Mouse (Mus musculus): ENCODE data around the gene Dock8.

DNA sequence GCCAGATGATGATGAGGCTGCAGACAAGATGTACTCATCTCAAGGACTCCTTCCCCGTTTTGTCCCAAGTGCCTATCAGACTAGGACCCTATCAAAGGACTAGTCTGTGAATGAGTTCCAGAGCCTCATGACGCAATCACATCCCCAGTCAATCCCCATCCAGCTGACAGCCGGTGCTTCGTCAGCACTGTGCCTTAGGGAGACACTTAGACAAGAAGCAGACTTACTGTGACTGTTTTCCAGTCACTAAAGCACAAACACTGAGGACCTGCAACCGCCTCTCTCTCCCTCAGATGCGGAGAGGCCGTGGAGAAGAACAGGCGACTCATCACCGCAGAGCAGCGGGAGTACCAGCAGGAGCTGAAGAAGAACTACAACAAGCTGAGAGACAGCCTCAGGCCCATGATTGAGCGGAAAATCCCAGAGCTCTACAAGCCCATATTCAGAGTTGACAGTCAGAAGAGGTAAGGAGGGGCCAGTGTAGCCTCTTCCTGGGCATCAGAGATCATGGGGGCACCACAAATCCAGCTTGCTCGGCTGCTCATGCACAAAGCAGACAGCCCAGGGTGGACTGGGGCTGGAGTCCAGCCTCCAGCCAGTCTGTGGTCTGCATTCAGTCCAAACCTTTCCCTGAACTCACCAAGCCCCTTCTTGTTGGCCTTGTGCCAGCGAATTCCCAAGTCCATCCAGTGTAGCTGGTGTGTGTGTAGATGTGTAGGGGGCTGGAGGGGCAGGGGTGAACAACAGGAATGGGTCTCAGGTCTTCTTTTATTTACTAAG lies 200.9 kb downstream of the Dock8 start:
- TF ChIP-seq CTCF (conservative IDR thresholded peaks at IDR 0.05; ENCODE audit: insufficient read depth, insufficient read length, low read depth, low read length): no peak
- TF ChIP-seq POLR2A (IDR thresholded peaks at IDR 0.05; ENCODE audit: low read depth, low read length): no peak
